Mouse (Mus musculus): ENCODE measurements around the gene Nat14.
A peak's percentile ranks its signal among the peaks of the same experiment; 100 is the strongest.
"Not testable (repeated sequence)": the region's sequence is repeated elsewhere in the genome, so short reads cannot be mapped to it uniquely, and the experiment has no call there.

Nat14 gene

DNA sequence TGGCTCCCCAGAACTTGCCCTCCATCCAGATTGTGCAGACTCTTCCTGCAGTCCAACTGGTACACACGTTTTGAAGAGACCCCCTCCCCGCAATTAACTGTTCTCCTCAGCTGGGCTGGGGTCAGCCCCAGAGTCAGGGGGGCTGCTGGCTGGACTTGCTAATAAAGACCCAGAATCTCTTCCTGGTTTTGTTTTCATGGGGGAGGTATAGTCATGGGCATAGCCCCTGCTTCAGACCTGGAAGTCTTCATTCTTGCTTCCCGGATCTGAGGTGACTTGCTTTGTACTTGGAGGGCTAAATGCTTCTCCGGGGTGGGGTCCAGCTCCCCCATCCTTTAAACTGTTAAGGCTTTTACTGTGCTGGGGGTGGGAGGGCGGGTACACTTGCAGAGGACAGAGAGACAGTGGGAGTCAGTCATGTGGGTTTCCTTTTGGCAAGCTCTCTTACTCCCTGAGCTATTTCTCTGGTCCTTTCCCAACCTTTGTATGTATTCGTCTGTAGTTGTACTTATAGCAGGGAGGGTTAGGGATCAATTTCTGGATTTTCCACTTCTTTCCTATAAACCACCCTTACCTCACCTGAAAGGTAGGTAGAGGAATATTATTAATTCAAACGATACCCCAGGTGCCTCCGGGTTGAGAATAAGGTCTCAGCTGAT, at the start of gene Nat14:
Gene Nat14 (plus strand): TSS at position 205 of the 659 bp plus-strand sequence.
- no peak for DNase-seq (ENCODE audit: extremely low spot score)

DNA sequence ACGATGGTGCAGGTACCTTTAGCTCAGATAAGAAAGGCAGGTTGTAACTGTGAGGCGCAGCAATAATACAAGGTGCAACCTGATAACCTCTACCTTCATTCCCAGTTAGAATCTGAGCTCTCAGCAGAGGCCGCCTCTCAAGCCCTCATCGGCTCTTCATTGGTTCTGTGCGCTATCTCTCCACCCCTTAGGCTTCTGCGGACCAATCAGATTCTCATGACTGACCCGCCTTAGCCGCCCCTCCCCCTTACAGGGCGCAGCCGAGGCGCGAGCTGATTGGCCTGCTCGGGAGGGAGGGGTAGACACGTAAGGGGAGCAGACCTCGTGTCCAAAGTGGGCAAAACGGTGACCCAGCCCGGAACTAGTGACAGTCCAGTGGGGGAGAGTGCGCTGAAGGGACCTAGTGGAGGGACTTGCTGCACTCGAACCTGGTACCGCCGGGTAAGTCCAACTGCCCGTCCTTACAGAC, 45.0 kb upstream of the Nat14 start, which contains the start of gene Isoc2a:
Gene Isoc2a (plus strand): TSS at position 401 of the 469 bp plus-strand sequence.
- peak; percentile 93 for DNase-seq (ENCODE audit: extremely low spot score)

DNA sequence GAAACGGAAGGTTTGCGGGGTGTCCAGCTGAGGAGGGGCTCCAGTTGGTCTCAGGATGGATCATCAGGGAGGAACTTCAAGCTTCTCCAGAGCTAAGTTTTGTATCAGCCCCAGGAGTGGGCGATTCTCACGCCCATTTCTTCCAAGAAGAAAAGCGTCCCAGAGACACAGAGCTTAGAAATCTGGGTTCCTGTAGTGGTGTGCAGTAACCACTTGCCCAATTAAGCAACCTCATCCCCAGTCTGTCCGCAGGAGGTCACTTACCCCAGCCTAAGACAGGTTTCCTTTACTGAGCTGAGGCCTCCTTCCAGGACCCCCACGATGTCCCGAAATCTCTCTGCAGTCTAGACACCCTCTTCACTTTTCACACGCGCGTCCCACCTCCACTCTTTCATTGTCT, 44.6 kb upstream of the Nat14 start:
- no peak for DNase-seq (ENCODE audit: extremely low spot score)

DNA sequence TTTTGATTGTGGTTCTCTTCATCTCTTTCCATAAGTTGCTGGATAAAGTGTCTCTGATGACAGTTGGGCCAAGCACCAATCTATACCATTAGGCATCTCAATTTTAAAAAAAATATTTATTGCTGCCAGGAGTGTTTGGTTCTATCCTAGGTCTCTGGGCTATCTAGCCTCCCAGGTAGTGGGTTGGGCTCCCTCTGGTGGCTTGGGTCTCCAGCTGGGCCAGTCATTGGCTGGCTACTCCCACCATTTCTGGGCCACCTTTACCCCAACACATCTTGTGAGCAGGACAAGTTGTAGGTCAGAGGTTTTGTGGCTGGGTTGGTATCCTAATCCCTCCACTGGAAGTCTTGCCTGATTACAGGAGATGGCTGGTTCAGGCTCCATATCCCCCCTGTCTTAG, 43.6 kb upstream of the Nat14 start:
- no peak for DNase-seq (ENCODE audit: extremely low spot score)

DNA sequence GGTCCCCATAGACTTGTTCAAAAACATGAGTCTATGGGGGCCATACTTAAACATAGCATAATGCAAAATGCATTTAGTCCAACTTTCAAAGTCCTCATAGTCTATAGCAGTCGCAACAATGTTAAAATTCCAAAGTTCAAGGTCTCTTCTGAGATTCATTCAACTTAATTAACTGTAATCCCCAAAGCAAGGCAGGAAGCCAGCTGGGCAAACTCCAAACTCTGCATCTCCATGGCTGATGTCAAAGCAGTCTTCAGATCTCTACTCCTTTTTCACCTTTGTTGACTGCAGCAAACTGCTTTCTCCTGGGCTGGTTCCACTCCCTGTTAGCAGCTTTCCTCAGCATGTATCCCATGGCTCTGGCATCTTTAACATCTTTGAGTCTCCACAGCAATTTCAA, 42.8 kb upstream of the Nat14 start:
- DNase-seq (ENCODE audit: extremely low spot score): not testable (repeated sequence)

DNA sequence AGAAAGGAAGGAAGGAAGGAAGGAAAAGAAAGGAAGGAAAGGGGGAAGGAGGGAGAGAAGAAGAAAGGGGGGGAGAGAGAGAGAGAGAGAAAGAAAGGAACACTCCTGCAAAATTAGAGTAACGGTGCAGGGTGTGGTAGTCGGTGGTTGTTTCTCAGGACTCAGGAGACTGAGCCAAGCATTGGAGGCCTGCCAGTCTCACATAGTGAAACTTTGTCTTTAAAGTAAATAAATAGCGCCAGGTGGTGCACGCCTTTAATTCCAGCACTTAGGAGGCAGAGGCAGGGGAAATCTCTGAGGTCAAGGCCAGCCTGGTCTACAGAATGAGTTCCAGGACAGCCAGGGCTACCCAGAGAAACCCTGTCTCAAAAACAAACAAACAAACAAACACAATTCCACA, 35.1 kb upstream of the Nat14 start:
- no peak for DNase-seq (ENCODE audit: extremely low spot score)

DNA sequence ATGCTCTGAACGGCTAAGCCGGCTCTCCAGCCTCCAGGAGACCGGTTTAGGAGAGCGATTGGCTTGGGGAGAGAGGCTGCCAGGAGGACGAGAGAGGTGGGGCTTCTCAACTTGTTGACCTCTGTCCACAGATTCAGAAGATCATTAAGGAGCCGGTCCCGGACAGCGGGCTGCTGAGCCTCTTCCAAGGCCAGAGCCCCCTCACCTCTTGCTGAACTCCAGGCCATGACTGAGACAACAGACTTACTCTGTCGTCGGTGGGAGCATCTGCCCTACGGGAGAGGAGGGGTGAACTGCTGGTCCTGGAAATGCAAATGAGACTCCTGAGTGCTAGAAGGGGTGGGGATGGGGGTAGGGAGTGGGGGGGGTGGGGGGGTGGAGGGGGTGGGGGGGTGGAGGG, 26.6 kb upstream of the Nat14 start:
- DNase-seq (ENCODE audit: extremely low spot score): no peak

DNA sequence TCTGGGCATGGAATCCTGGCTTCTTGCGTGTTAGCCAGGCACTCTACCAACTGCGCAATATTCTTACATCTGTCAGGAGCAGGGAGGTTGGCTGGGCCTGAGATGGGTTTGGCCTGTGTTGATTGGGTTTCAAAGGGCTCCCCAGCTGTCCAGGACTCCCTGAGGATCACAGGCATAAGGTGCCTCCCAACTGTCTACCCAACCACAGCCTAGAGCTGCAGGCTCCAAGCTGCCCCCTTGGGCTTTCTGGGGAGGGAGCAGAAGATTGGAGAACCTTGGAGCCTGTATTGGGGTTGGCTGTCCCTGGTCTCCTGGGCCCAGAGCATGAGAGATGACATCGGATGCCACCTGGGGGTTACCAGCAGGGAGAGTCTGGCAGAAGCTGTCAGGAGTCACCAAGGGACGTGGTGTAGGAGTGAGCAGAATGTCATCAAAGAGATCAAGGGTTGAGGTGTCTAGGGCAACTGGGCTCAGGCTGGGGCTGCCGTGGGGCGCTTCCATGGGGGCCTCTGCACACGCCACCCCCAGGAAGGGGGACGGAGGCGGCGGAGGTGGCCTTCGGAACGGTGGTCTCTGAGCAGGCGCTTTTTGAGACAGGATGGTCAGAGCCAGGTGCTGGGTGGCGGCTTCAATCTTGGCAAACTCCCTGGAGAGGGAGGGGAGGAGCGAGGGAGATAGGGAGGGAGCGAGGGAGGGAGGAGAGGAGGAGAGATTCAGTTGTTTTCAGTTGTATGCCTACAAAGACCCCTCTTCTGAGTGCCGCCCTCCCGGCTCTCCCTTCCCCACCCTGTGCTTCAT, 22.8 kb upstream of the Nat14 start:
- DNase-seq (ENCODE audit: extremely low spot score): no peak

DNA sequence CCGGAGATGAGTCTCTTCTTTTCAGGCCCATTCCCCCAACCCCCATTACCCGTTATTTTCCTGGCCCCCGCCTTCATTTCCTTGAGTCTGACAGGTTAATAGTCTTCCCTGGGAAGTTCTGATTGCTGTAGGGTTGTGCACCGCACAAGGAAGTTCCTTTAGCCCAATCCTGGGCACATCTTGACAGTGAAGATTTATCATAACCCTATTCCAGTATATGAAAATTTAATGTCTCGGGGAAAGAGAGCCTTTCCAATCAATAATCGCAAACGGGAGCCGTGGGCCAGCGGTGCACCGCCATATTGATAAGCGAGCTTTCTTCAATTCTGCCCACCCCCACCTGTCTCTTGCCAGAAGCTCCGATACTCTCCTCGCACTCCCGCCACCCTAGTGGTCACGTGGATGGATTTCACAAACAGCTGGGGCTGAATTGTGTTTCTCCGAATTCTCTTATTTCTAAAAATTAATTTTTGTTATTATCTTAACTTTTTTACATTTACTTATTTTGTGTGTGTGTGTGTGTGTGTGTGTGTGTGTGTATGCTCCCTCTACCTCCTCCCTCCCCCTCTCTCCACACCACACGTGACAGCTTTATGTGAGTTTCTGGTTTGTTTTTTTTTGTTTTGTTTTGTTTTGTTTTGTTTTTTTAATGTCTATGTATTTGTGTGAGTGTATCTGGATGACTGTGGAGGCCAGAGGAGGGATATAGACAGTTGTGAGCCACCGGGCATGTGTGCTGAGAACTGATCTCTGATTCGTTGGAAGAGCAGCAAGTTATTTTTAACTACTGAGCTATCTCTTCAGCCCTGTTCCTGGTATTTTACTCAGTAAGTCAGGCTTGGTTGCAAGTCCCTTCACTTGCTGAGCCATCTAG, 21.9 kb upstream of the Nat14 start:
- peak; percentile 33 for DNase-seq (ENCODE audit: extremely low spot score)

DNA sequence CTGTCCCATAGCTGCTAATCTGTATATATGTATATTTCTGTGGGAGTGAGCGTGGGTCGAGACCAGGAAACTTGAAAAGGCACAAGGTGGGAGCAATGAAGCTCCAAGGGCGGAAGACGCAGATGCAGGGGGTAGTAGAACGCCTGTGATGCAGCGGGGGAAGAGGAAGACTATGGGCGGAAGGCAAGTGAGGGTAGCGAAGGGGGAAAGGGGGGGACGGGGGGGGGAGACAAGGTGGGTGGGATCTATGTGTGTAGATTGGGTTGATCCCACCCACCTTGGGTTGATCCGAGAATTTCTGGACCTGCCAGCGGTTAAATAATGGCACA, 21.3 kb upstream of the Nat14 start:
- DNase-seq (ENCODE audit: extremely low spot score): no peak

DNA sequence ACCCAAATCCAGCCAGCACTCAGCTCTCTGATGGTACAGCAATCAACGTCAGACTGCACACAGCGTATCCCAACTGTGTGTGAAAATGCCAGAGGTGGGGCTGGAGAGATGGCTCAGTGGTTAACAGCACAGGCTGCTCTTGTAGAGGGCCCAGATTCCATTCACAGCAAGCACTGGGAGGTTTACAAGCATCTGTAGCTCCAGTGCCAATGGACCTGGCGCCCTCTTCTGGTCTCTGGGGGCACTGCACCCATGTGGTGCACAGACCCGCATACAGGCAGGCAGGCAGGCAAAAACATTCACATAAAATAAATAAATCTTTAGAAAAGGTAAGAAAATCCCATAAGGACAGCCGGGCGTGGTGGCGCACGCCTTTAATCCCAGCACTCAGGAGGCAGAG, 20.7 kb upstream of the Nat14 start:
- peak; percentile 51 for DNase-seq (ENCODE audit: extremely low spot score)

DNA sequence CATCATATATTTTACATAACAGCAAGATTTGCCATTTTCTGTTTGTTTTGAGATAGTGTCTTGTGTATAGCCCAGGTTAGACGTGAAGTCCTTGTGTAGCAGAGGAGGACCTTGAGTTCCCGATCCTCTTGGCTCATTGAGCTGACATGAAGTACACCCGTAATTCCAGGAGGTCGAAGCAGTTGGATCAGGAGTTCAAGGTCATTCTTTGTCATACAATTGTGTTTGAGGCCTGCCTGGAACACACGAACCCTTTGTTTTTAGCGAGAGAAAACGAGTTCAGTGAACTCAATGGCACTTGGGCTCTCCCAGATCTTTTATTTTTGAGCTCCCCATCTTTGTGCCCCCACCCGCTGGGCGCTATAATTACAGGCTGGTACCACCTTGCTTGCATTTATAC, 19.4 kb upstream of the Nat14 start:
- DNase-seq (ENCODE audit: extremely low spot score): no peak

DNA sequence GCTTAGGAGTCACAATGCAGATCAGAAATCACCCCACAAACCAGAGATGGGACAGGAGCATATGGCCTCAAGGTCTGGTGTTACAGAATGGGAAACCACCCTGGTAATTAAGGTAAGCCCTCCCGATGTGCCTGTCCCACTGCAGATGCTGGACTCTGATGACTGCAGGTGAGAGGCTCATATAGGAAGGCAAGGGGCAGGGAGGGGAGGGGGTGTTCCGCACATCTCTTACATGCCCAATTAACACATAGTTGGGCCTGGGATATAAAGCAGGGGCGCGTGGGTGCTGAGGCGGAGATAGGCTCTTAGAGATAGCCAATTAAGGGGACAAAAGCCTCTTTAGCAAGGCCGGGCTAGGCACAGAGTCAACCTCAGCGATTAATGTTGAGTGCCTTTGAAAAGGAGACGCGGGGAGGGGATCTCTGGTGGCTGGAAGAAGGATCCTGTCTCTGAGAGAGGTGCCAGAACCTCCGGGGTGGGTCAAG, 15.3 kb upstream of the Nat14 start, which contains the start of gene Gm36210:
Gene Gm36210 (minus strand): TSS at position 51 of the 485 bp plus-strand sequence.
- no peak for DNase-seq (ENCODE audit: extremely low spot score)

DNA sequence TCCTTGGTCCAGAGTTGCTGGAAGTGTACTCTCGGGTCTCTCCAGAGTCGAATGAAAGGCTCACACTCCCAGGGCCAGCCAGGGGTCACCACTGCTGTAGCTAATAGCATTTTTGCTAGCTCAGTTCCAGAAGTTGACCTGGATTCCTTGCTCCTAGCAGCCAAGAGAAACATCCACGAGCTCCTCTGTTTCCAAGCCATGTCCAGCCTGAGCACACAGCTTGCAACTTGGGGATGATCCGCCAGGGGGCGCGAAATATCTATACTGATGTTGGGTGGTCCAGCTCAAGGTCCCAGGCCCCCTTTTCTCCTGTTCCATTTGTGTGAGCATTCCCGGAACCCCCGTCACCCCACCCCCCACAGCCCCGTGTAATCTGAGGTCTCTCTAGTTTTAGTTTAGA, 10.3 kb upstream of the Nat14 start:
- DNase-seq (ENCODE audit: extremely low spot score): peak; percentile 53

DNA sequence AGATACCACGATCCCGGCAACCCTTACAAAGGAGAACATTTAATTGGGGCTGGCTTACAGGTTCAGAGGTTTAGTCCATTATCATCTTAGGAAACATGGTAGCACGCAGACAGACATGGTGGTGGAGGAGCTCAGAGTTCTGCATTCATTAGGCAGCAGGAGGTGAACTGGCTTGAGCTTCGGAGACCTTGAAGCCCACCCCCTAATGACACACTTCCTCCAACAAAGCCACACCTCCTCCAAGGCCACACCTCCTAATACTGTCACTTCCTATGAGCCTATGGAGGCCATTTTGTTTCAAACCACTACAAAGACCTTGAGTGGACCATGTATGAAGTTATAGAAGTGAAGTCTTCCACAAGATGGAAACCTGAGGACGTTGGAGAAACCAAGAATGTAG, 9.6 kb upstream of the Nat14 start:
- DNase-seq (ENCODE audit: extremely low spot score): no peak

DNA sequence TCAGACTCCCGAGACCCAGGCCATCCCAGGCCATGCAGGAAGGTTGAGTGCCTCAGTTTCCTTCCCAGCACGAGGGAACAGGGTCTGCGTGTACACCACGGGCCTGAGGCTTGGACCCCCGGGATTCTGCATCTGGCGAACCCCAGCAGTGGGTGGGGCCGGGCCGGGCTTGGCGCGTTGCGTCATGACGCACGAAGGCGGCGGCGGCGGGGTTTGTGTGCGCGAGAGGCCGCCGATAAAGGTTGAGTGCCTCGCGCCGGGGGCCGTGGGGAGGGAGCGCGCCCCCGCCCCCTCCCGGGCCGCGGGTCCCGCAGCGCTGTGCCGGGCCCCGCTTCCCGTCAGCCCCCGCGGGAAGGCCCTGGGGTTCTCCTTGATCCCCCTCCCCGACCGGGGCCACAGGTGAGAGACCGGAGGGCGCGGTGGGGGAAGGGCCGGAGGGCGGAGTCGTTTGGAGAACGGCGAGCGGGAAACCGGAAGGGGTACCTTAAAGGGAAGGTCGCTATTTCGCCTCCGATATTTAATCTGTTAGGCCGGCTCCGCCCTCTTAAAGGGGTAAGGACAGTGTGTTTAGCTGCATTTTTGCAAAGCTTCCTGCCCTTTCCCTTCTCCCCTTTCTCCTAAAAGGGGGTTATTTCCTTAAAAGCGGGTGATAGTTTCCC, 6.7 kb upstream of the Nat14 start, which contains the start of gene Zfp628:
Gene Zfp628 (plus strand): TSS at position 211 of the 659 bp plus-strand sequence.
- DNase-seq (ENCODE audit: extremely low spot score): peak; percentile 97

DNA sequence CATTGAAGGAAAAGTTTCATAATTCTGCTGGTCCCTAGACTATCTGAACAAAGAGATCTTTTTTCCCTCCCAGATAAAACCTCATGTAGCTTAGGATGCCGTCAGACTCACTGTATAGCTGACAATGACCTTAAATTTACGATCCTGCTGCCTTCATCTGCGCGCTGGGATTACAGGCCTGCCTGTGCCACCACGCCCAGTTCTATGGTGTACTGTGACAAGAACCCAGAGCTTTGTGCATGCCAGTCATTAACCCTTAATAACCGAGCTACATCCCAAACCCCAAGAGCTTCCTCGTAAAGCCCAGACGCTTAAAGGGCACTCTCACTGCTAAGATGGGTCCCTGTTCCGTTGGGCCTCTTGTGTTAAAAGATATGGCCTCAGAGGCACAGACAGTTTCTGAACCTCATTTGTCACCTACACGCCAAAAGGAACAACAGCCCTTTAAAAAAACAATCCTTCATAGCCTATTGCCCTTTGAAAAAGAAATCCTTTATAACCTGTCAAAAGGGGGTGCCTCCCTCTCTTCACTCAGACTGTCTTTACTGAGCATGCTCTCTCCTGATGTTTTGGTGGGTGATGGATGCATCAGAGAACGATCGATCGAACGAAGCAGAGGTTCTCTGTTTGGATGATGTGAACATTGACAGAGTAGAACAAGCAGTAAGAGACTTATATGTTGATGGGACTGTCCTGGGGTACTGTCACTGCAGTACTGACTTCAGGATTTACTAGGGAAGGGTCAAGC, 6.0 kb upstream of the Nat14 start:
- no peak for DNase-seq (ENCODE audit: extremely low spot score)

DNA sequence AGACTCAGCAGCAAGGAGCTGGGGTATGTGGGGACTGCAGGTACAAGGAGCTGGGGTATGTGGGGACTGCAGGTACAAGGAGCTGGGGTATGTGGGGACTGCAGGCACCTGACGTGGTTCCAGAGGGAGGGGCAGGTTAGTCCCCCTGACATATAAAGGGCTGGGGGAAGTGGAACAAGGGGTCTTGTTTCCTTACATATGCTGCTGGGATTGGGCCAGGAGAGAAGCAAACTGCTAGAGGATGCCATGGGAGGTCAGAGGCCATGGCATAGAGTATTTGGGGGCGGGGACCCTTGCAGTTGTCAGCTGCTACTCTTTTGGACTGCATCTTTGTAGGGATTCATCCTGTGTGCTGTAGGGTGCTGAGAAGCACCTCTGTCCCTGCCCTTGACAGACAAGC, 4.3 kb upstream of the Nat14 start:
- no peak for DNase-seq (ENCODE audit: extremely low spot score)

DNA sequence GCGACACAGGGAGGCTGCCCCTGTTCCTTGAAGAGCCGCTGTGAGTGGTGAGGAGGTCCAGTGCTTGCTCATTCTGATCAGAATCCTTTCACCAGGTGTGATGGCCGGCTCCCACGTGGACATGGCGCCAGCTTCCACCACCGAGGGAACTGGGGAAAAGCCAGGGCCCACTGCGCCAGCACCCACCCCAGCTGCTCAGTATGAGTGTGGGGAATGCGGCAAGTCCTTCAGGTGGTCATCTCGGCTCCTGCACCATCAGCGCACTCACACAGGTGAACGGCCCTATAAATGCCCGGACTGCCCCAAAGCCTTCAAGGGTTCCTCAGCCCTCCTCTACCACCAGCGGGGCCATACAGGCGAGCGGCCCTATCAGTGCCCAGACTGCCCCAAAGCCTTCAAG, 3.1 kb upstream of the Nat14 start:
- DNase-seq (ENCODE audit: extremely low spot score): no peak

DNA sequence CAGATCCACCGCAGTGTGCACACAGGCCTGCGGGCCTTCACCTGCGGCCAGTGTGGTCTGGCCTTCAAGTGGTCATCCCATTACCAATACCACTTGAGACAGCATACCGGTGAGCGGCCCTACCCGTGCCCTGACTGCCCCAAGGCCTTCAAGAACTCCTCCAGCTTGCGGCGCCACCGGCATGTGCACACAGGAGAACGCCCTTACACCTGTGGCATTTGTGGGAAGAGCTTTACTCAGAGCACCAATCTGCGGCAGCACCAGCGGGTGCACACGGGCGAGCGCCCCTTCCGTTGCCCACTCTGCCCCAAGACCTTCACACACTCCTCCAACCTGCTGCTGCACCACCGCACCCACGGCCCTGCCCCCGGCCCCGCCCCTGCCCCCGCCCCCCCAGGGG, 2.7 kb upstream of the Nat14 start:
- DNase-seq (ENCODE audit: extremely low spot score): no peak

DNA sequence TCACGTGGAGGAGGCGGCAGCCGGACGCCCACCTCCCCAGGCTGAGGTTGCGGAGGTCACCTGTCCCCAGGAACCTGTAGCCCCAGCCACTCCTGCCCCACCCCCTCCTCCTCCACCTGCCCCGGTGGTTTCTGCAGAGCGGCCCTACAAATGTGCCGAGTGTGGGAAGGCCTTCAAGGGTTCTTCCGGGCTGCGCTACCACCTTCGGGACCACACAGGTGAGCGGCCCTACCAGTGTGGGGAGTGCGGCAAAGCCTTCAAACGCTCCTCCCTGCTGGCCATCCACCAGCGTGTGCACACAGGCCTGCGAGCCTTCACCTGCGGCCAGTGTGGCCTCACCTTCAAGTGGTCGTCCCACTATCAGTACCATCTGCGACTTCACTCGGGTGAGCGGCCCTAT, 1.9 kb upstream of the Nat14 start:
- DNase-seq (ENCODE audit: extremely low spot score): no peak
